Mouse (Mus musculus) E14TG2a.4 (cell line): ENCODE results near the gene Fam129b.
A peak's percentile ranks its signal among the peaks of the same experiment; 100 is the strongest.

ENCODE experiments used
- H3K27me3 ChIP-seq: 2 replicates; pipeline ENCODE4 v1.6.1; 2014; ENCODE audit warnings: low read length, control low read depth; ENCODE audit not compliant: insufficient read depth
- H3K36me3 ChIP-seq: 2 replicates; pipeline ENCODE4 v1.6.1; 2014; ENCODE audit warnings: low read length, control low read depth; ENCODE audit not compliant: insufficient read depth
- H3K4me1 ChIP-seq: replicated peaks from 2 replicates; pipeline ENCODE4 v1.6.1; 2014; ENCODE audit warnings: low read depth, low read length, control low read depth
- H3K4me3 ChIP-seq: replicated peaks from 2 replicates; pipeline ENCODE4 v1.5.1; 2014; ENCODE audit warnings: mild to moderate bottlenecking, low read length
- H3K9me3 ChIP-seq: 2 replicates; pipeline ENCODE4 v1.6.1; 2014; ENCODE audit warnings: low read length, control low read depth
- CTCF ChIP-seq: conservative IDR thresholded peaks from 2 replicates; pipeline ENCODE4 v1.5.1; 2014; ENCODE audit warnings: low read length
- NANOG ChIP-seq: IDR thresholded peaks from 2 replicates; pipeline ENCODE4 v1.6.1; 2014; ENCODE audit warnings: borderline replicate concordance, low read length, mixed read lengths
- POU5F1 ChIP-seq: IDR thresholded peaks from 2 replicates; pipeline ENCODE4 v1.6.1; 2014; ENCODE audit warnings: low read length, borderline replicate concordance

Fam129b gene

GRCm38 (mm10) chr2:32914896-32915295 is 39.0 kb downstream of the Fam129b start:
- H3K4me3 ChIP-seq, result peak overlapping the region; percentile 39; the same call in 1 of the 2 replicates
- H3K36me3 ChIP-seq, result peaks cover 92% of the 10 kb centered on the region
- peaks cover 98% of the 10 kb centered on the region for H3K4me1 ChIP-seq
- TF ChIP-seq POU5F1 (no peak), NANOG (no peak), CTCF (no peak)
- H3K9me3 ChIP-seq, result no peaks in the 10 kb centered on the region
- no peaks in the 10 kb centered on the region for H3K27me3 ChIP-seq

- Histone ChIP-seq H3K36me3 (peaks cover 93% of the 10 kb centered on the region), H3K4me3 (no peak overlapping the region), H3K27me3 (no peaks in the 10 kb centered on the region), H3K4me1 (peaks cover 99% of the 10 kb centered on the region), H3K9me3 (no peaks in the 10 kb centered on the region)
- TF ChIP-seq CTCF (no peak), NANOG (no peak), POU5F1 (no peak)
Measured at GRCm38 (mm10) chr2:32917526-32917925, 41.6 kb downstream of the Fam129b start.

GRCm38 (mm10) chr2:32918391-32918790 is 42.5 kb downstream of the Fam129b start:
- Histone ChIP-seq H3K9me3 (no peaks in the 10 kb centered on the region), H3K4me3 (0 out of 2 replicates have a peak overlapping the region, but pooled peaks have one; percentile 11), H3K4me1 (peaks cover 99% of the 10 kb centered on the region), H3K36me3 (peaks cover 93% of the 10 kb centered on the region), H3K27me3 (no peaks in the 10 kb centered on the region)
- TF ChIP-seq POU5F1 (no peak), NANOG (no peak), CTCF (no peak)

- Histone ChIP-seq H3K27me3 (no peaks in the 10 kb centered on the region), H3K9me3 (no peaks in the 10 kb centered on the region), H3K4me3 (no peak overlapping the region), H3K4me1 (peaks cover 90% of the 10 kb centered on the region), H3K36me3 (peaks cover 98% of the 10 kb centered on the region)
- TF ChIP-seq NANOG (no peak), CTCF (no peak), POU5F1 (no peak)
Measured at GRCm38 (mm10) chr2:32921235-32921634, 45.3 kb downstream of the Fam129b start.

- Histone ChIP-seq H3K9me3 (no peaks in the 10 kb centered on the region), H3K4me3 (0 out of 2 replicates have a peak overlapping the region, but pooled peaks have one; percentile 10), H3K36me3 (peaks cover 100% of the 10 kb centered on the region), H3K4me1 (peaks cover 85% of the 10 kb centered on the region), H3K27me3 (no peaks in the 10 kb centered on the region)
- TF ChIP-seq CTCF (no peak), NANOG (no peak), POU5F1 (no peak)
Measured at GRCm38 (mm10) chr2:32921801-32922380, 46.0 kb downstream of the Fam129b start.

- Histone ChIP-seq H3K9me3 (no peaks in the 10 kb centered on the region), H3K27me3 (no peaks in the 10 kb centered on the region), H3K4me3 (peak overlapping the region; percentile 53; the same call in 1 of the 2 replicates), H3K4me1 (peaks cover 85% of the 10 kb centered on the region), H3K36me3 (peaks cover 100% of the 10 kb centered on the region)
- no peak for TF ChIP-seq CTCF
- no peak for TF ChIP-seq POU5F1
- no peak for TF ChIP-seq NANOG
Measured at GRCm38 (mm10) chr2:32922564-32922963, 46.6 kb downstream of the Fam129b start.

GRCm38 (mm10) chr2:32923551-32924250 is 47.8 kb downstream of the Fam129b start:
- no peaks in the 10 kb centered on the region for H3K9me3 ChIP-seq
- TF ChIP-seq POU5F1, result no peak
- no peak for TF ChIP-seq CTCF
- TF ChIP-seq NANOG, result no peak
- no peaks in the 10 kb centered on the region for H3K27me3 ChIP-seq
- peaks cover 85% of the 10 kb centered on the region for H3K4me1 ChIP-seq
- peak overlapping the region; percentile 53 for H3K4me3 ChIP-seq
- peaks cover 95% of the 10 kb centered on the region for H3K36me3 ChIP-seq

GRCm38 (mm10) chr2:32924306-32924844 is 48.5 kb downstream of the Fam129b start:
- H3K9me3 ChIP-seq, result no peaks in the 10 kb centered on the region
- H3K36me3 ChIP-seq, result peaks cover 95% of the 10 kb centered on the region
- TF ChIP-seq POU5F1, result no peak
- TF ChIP-seq CTCF, result no peak
- TF ChIP-seq NANOG, result no peak
- H3K4me3 ChIP-seq, result peak overlapping the region; percentile 53
- peaks cover 85% of the 10 kb centered on the region for H3K4me1 ChIP-seq
- no peaks in the 10 kb centered on the region for H3K27me3 ChIP-seq
